Mouse (Mus musculus) neural tube, embryonic 15.5 days (tissue): ENCODE data around the gene Lcn12. TPM values are rescaled to one million over a fixed set of nuclear protein-coding genes. Genes with fewer than 3 reads are reported as not detected.

Experiments
- ATAC-seq: fragments of 200-750 bp; cut with Nextera tagmentation; 2 replicates; pipeline ENCODE4 v1.8.0; 2017; ENCODE audit warnings: mild to moderate bottlenecking, moderate TSS enrichment, moderate library complexity; ENCODE audit not compliant: low FRiP score
- H3K27ac ChIP-seq: fragments of 300-500 bp; sonication (generic); replicated peaks from 2 replicates; pipeline ENCODE4 v1.5.1; 2015; ENCODE audit warnings: mild to moderate bottlenecking, inconsistent platforms
- H3K27me3 ChIP-seq: fragments of 300-500 bp; sonication (generic); replicated peaks from 2 replicates; pipeline ENCODE4 v1.6.1; 2015; ENCODE audit warnings: inconsistent platforms
- H3K36me3 ChIP-seq: fragments of 300-500 bp; sonication (generic); 2 replicates; pipeline ENCODE4 v1.6.1; 2015; ENCODE audit warnings: inconsistent platforms
- H3K4me1 ChIP-seq: fragments of 300-500 bp; sonication (generic); 2 replicates; pipeline ENCODE4 v1.6.1; 2015; ENCODE audit warnings: inconsistent platforms
- H3K4me2 ChIP-seq: fragments of 300-500 bp; sonication (generic); 2 replicates; pipeline ENCODE4 v1.6.1; 2015; ENCODE audit warnings: inconsistent platforms, mild to moderate bottlenecking, moderate library complexity
- H3K4me3 ChIP-seq: fragments of 300-500 bp; sonication (generic); replicated peaks from 2 replicates; pipeline ENCODE4 v1.5.1; 2015; ENCODE audit warnings: mild to moderate bottlenecking, inconsistent platforms
- H3K9ac ChIP-seq: fragments of 300-500 bp; sonication (generic); replicated peaks from 2 replicates; pipeline ENCODE4 v1.6.1; 2015; ENCODE audit warnings: mild to moderate bottlenecking, inconsistent platforms
- H3K9me3 ChIP-seq: fragments of 300-500 bp; sonication (generic); replicated peaks from 2 replicates; pipeline ENCODE4 v1.6.1; 2016; ENCODE audit warnings: inconsistent platforms
- WGBS: fragments of 180-500 bp; shearing (Covaris S2); methylation state at CpG from one replicate; pipeline ENCODE4 v1.1.7; 2015; ENCODE audit warnings: mixed read lengths; 5-methylcytosine and 5-hydroxymethylcytosine counted together
- polyA plus RNA-seq: library from polyadenylated mRNA; unstranded; fragments of >200 nt; fragmentation: Nextera tagmentation; extraction: Ambion mirVana; gene quantifications from 2 replicates; pipeline ENCODE4 v1.2.1, GENCODE M21; 2015

The Lcn12 gene
- polyA plus RNA-seq, 1 experiment from 2014 or later, result not detected

GRCm38 (mm10) chr2:25488671-25489068 lies 5.0 kb downstream of the Lcn12 start:
- Histone ChIP-seq H3K27me3 (no peaks in the 10 kb centered on the region), H3K36me3 (no peaks in the 10 kb centered on the region), H3K4me3 (no peak overlapping the region), H3K4me1 (no peaks in the 10 kb centered on the region), H3K9ac (no peak overlapping the region), H3K9me3 (no peaks in the 10 kb centered on the region), H3K27ac (no peak overlapping the region), H3K4me2 (no peak overlapping the region)
- ATAC-seq, result no peak
- 86% methylated on average over 7 of the region's 7 CpGs for WGBS

DNA sequence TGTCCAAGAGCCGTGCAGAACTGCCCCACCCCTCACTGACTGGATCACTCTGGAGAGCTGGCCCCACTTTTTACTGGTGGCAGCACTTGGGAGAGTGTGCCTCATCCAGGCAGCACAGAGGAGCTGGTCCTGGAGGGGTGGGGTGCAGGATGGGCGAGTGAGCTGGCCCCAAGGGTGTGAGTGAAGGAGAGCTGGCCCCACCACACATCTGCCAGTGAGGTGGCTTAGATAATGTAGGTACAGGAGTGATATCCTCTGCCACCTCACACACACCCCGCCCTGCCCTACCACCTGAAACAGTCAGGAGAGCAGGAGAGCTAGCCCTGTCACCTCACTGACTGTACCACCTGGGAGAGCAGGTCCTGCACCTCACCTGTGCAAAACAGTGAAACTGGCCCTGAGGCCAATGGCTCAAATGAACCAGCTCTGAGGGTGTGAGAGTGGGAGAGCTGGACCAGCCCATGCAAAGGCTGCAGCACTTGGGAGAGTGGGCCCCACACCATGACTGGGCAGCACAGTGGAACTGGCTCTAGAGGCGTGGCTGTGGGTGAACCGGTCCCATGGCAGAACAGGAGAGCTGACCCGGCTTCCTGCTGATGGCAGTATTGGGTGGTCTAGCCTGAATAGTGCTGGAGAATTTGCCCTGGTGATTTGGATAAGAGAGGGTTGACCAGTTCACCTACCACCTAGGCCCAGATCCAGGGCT lies 5.6 kb downstream of the Lcn12 start:
- Histone ChIP-seq H3K27me3 (no peaks in the 10 kb centered on the region), H3K36me3 (no peaks in the 10 kb centered on the region), H3K9ac (no peak overlapping the region), H3K27ac (no peak overlapping the region), H3K4me3 (no peak overlapping the region), H3K9me3 (no peaks in the 10 kb centered on the region), H3K4me2 (no peak overlapping the region), H3K4me1 (no peaks in the 10 kb centered on the region)
- no peak for ATAC-seq
- 81% methylated on average over 6 of the region's 6 CpGs for WGBS

GRCm38 (mm10) chr2:25484901-25485647 lies 8.6 kb downstream of the Lcn12 start:
- H3K4me3 ChIP-seq, result no peak overlapping the region
- no peaks in the 10 kb centered on the region for H3K4me1 ChIP-seq
- H3K27me3 ChIP-seq, result no peaks in the 10 kb centered on the region
- no peak overlapping the region for H3K9ac ChIP-seq
- WGBS, result 75% methylated on average over 11 of the region's 11 CpGs
- H3K27ac ChIP-seq, result no peak overlapping the region
- no peaks in the 10 kb centered on the region for H3K9me3 ChIP-seq
- no peak for ATAC-seq
- H3K4me2 ChIP-seq, result no peak overlapping the region
- no peaks in the 10 kb centered on the region for H3K36me3 ChIP-seq

DNA sequence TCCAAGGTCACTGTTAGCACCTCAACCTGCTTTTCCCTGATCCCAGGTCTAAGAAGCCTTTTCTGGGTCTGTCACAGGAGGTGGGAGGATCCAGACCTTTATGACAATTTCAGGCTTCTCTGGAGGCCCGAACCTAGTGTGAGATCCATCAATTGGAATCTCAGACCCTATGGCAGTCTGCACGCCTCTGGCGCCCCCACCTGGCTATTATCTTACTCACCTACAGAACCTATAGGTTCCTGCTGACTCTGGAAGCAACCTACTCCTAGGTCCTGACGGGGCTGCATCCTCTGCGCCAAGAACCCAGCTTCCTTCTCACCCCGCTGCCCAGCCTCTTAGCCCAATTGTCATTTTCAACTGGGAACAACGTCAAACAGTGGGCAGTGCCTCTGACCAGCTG lies 10.7 kb downstream of the Lcn12 start:
- H3K9ac ChIP-seq, result no peak overlapping the region
- no peaks in the 10 kb centered on the region for H3K4me1 ChIP-seq
- no peak for ATAC-seq
- no peak overlapping the region for H3K4me3 ChIP-seq
- H3K9me3 ChIP-seq, result no peaks in the 10 kb centered on the region
- no peaks in the 10 kb centered on the region for H3K27me3 ChIP-seq
- WGBS, result 24% methylated on average over 7 of the region's 7 CpGs
- no peak overlapping the region for H3K27ac ChIP-seq
- H3K4me2 ChIP-seq, result no peak overlapping the region
- no peaks in the 10 kb centered on the region for H3K36me3 ChIP-seq

DNA sequence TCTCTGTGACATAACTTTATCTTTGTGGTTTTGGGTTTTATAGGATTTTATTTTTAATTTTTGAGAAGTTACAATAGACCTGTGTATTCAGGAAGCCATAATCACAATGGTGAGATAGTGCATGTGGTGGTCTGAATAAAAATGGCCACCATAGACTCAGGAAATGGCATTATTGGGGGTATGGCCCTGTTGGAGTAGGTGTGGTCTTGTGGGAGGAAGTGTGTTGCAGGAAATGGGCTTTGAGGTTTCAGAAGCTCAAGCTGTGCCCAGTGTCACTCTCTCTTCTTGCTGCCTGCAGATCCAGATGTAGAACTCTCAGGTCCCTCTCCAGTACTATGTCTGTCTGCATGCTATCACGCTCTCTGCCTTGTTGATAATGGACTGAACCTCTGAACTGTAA lies 13.2 kb downstream of the Lcn12 start:
- Histone ChIP-seq H3K4me3 (no peak overlapping the region), H3K9ac (no peak overlapping the region), H3K27ac (no peak overlapping the region), H3K9me3 (no peaks in the 10 kb centered on the region), H3K36me3 (no peaks in the 10 kb centered on the region), H3K4me2 (no peak overlapping the region), H3K27me3 (no peaks in the 10 kb centered on the region), H3K4me1 (no peaks in the 10 kb centered on the region)
- ATAC-seq, result no peak
- 94% methylated on average over 1 of the region's 1 CpGs for WGBS

GRCm38 (mm10) chr2:25479551-25480311 lies 14.0 kb downstream of the Lcn12 start:
- H3K4me3 ChIP-seq, result no peak overlapping the region
- no peaks in the 10 kb centered on the region for H3K4me1 ChIP-seq
- no peak overlapping the region for H3K27ac ChIP-seq
- 69% methylated on average over 10 of the region's 10 CpGs for WGBS
- ATAC-seq, result no peak
- no peak overlapping the region for H3K4me2 ChIP-seq
- no peak overlapping the region for H3K9ac ChIP-seq
- H3K36me3 ChIP-seq, result no peaks in the 10 kb centered on the region
- no peaks in the 10 kb centered on the region for H3K9me3 ChIP-seq
- no peaks in the 10 kb centered on the region for H3K27me3 ChIP-seq

- WGBS, result 92% methylated on average over 3 of the region's 3 CpGs
- Histone ChIP-seq H3K27ac (no peak overlapping the region), H3K36me3 (no peaks in the 10 kb centered on the region), H3K27me3 (no peaks in the 10 kb centered on the region), H3K4me3 (no peak overlapping the region), H3K4me1 (no peaks in the 10 kb centered on the region), H3K4me2 (no peak overlapping the region), H3K9ac (no peak overlapping the region), H3K9me3 (no peaks in the 10 kb centered on the region)
- ATAC-seq, result no peak
Measured at GRCm38 (mm10) chr2:25477967-25478675, 15.6 kb downstream of the Lcn12 start.

- no peaks in the 10 kb centered on the region for H3K36me3 ChIP-seq
- H3K27me3 ChIP-seq, result no peaks in the 10 kb centered on the region
- ATAC-seq, result no peak
- H3K4me2 ChIP-seq, result no peak overlapping the region
- no peaks in the 10 kb centered on the region for H3K4me1 ChIP-seq
- WGBS, result 86% methylated on average over 8 of the region's 8 CpGs
- H3K9me3 ChIP-seq, result no peaks in the 10 kb centered on the region
- H3K9ac ChIP-seq, result no peak overlapping the region
- H3K4me3 ChIP-seq, result no peak overlapping the region
- H3K27ac ChIP-seq, result no peak overlapping the region
Measured at GRCm38 (mm10) chr2:25477541-25477940, 16.2 kb downstream of the Lcn12 start.

GRCm38 (mm10) chr2:25472550-25472949 lies 21.2 kb downstream of the Lcn12 start:
- H3K4me2 ChIP-seq, result no peak overlapping the region
- peaks cover 10% of the 10 kb centered on the region; the same call in 1 of the 2 replicates for H3K4me1 ChIP-seq
- H3K27ac ChIP-seq, result no peak overlapping the region
- no peaks in the 10 kb centered on the region for H3K9me3 ChIP-seq
- no peak overlapping the region for H3K4me3 ChIP-seq
- WGBS, result 76% methylated on average over 2 of the region's 2 CpGs
- H3K36me3 ChIP-seq, result no peaks in the 10 kb centered on the region
- no peak overlapping the region for H3K9ac ChIP-seq
- no peak for ATAC-seq
- no peaks in the 10 kb centered on the region for H3K27me3 ChIP-seq

DNA sequence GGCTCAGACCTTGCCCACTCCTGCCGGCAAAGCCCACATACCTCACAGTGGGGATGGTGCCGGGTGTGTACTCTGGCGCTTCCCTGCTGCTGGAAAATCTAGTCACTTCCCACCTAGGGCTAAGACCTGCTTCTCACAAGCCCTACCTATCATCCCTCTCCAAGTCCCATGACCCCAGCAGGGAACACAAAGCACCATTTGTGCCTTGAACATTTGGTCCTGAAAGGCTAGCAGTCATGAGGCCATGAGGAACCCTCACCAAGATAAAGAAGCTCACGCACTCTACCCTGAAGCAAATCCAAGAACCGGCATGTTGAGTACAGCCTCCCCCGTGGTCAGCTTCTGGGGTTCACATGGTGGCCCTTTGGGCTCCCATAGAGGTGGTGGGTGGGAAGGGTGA lies 23.7 kb downstream of the Lcn12 start, which contains the start of gene Ptgds:
Gene Ptgds, minus strand, starts transcription at position 78 of the 400 bp plus-strand sequence.
- no peak within 1 kb of the TSS for H3K9ac ChIP-seq
- H3K9me3 ChIP-seq, result no peaks in the 10 kb centered on the region
- no peaks in the 10 kb centered on the region for H3K27me3 ChIP-seq
- no peak for ATAC-seq
- H3K4me2 ChIP-seq, result no peak within 1 kb of the TSS
- H3K4me3 ChIP-seq, result no peak within 1 kb of the TSS
- peaks cover 10% of the 10 kb centered on the region; the same call in 1 of the 2 replicates for H3K4me1 ChIP-seq
- no peaks in the 10 kb centered on the region for H3K36me3 ChIP-seq
- 0 out of 2 replicates have a peak within 1 kb of the TSS, but pooled peaks have one; percentile 5 for H3K27ac ChIP-seq
- 65% methylated on average over 6 of the region's 6 CpGs for WGBS
